Comparison of ENCODE assay signal across 8 mouse cellular contexts in the genomic region with DNA sequence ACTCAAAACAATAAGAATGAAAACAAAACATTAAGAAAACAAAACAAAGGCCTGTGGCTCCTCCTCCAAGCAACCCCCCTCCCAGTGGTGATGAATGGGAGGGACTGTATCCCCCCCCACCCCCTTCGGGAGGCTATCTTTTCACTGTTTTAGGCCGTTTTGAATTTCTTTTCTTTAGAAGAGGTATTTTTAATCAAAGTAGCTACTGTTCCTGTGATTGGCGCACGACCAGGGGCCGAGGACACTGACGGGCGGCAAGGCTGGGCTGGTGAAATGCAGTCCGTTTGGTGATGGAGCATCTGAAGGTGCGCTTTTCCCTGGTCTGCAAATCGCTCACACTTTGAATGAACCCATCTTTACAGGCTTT. TPM values are rescaled to one million over a fixed set of nuclear protein-coding genes. Genes with fewer than 3 reads are reported as not detected.
DNase-seq lines count a peak whose midpoint lies in the region; ATAC-seq and TF ChIP-seq lines count a peak whose summit lies in the region.

A gene (plus strand): TSS at position 165 of the 367 bp plus-strand sequence.

- 0 out of 2 replicates have a peak, but pooled peaks have one; percentile 4 for TF ChIP-seq CTCF in hindbrain, postnatal 0 days (IDR thresholded peaks at IDR 0.05; ENCODE audit: low read depth)
- no peak for TF ChIP-seq CTCF in midbrain, postnatal 0 days (IDR thresholded peaks at IDR 0.05)

- peak; percentile 37 for DNase-seq in thymus, postnatal 14 days
- no peak for DNase-seq in thymus, postnatal 36 days
- peak; percentile 57 to 73 for DNase-seq in cerebellum, postnatal 36 days
- peak; percentile 24 for DNase-seq in gastrocnemius, postnatal 10 days
- DNase-seq in hindbrain, postnatal 0 days (ENCODE audit: low spot score): peak; percentile 66
- DNase-seq in limb, embryonic 11.5 days (ENCODE audit: low spot score): no peak
- DNase-seq in midbrain, postnatal 0 days (ENCODE audit: low spot score): peak; percentile 67
- no peak for DNase-seq in embryo, embryonic 9.5 days (ENCODE audit: extremely low spot score)

- H3K9ac ChIP-seq in hindbrain, postnatal 0 days (replicated peaks; ENCODE audit: low read length): peak within 1 kb of the TSS; percentile 93
- peak within 1 kb of the TSS; percentile 87 for H3K9ac ChIP-seq in limb, embryonic 11.5 days (ENCODE audit: low read length)
- peak within 1 kb of the TSS; percentile 97 for H3K9ac ChIP-seq in midbrain, postnatal 0 days (replicated peaks; ENCODE audit: low read length, poor library complexity, severe bottlenecking)

- peak within 1 kb of the TSS; percentile 71 for H3K4me2 ChIP-seq in hindbrain, postnatal 0 days (ENCODE audit: low read depth, low read length)
- peak within 1 kb of the TSS; percentile 67 for H3K4me2 ChIP-seq in limb, embryonic 11.5 days (ENCODE audit: low read depth, severe bottlenecking)
- H3K4me2 ChIP-seq in midbrain, postnatal 0 days (ENCODE audit: low read depth, low read length, poor library complexity, severe bottlenecking): peak within 1 kb of the TSS; percentile 55

- WGBS in hindbrain, postnatal 0 days: 1% methylated on average over 10 of the region's 10 CpGs
- under 1% methylated on average over 10 of the region's 10 CpGs for WGBS in limb, embryonic 11.5 days
- 0% methylated on average over 10 of the region's 10 CpGs for WGBS in midbrain, postnatal 0 days

- ATAC-seq in hindbrain, postnatal 0 days: peak; percentile 27
- ATAC-seq in limb, embryonic 11.5 days (ENCODE audit: insufficient number of reproducible peaks, low FRiP score, low TSS enrichment, low read depth): peak; percentile 27
- peak; percentile 48 for ATAC-seq in midbrain, postnatal 0 days (ENCODE audit: low FRiP score)

- H3K27me3 ChIP-seq in hindbrain, postnatal 0 days (ENCODE audit: insufficient read depth, low read length): no peaks in the 10 kb centered on the region
- H3K27me3 ChIP-seq in limb, embryonic 11.5 days (ENCODE audit: control insufficient read depth, insufficient read depth, low read length): no peaks in the 10 kb centered on the region
- no peaks in the 10 kb centered on the region for H3K27me3 ChIP-seq in midbrain, postnatal 0 days (ENCODE audit: insufficient read depth, low read length)

- H3K9me3 ChIP-seq in hindbrain, postnatal 0 days (ENCODE audit: low read length): no peaks in the 10 kb centered on the region
- no peaks in the 10 kb centered on the region for H3K9me3 ChIP-seq in limb, embryonic 11.5 days (ENCODE audit: control insufficient read depth, low read length)
- H3K9me3 ChIP-seq in midbrain, postnatal 0 days (ENCODE audit: low read length): no peaks in the 10 kb centered on the region

- peak within 1 kb of the TSS; percentile 99 for H3K27ac ChIP-seq in hindbrain, postnatal 0 days
- H3K27ac ChIP-seq in limb, embryonic 11.5 days (replicated peaks; ENCODE audit: low read depth, low read length): peak within 1 kb of the TSS; percentile 85
- peak within 1 kb of the TSS; percentile 100 for H3K27ac ChIP-seq in midbrain, postnatal 0 days (ENCODE audit: low read depth, low read length)

- no peaks in the 10 kb centered on the region for H3K36me3 ChIP-seq in hindbrain, postnatal 0 days (ENCODE audit: insufficient read depth, low read length)
- no peaks in the 10 kb centered on the region for H3K36me3 ChIP-seq in limb, embryonic 11.5 days (ENCODE audit: control insufficient read depth, insufficient read depth, low read length)
- no peaks in the 10 kb centered on the region for H3K36me3 ChIP-seq in midbrain, postnatal 0 days (ENCODE audit: insufficient read depth, low read length)

- peaks cover 11% of the 10 kb centered on the region; the same call in 1 of the 2 replicates for H3K4me1 ChIP-seq in hindbrain, postnatal 0 days (ENCODE audit: insufficient read depth, low read length)
- H3K4me1 ChIP-seq in limb, embryonic 11.5 days (ENCODE audit: control insufficient read depth, insufficient read depth, low read length): no peaks in the 10 kb centered on the region
- no peaks in the 10 kb centered on the region for H3K4me1 ChIP-seq in midbrain, postnatal 0 days (ENCODE audit: insufficient read depth, low read length)

- peak within 1 kb of the TSS; percentile 78 for H3K4me3 ChIP-seq in hindbrain, postnatal 0 days (ENCODE audit: low read length)
- peak within 1 kb of the TSS; percentile 71 for H3K4me3 ChIP-seq in limb, embryonic 11.5 days (ENCODE audit: low read depth, low read length)
- H3K4me3 ChIP-seq in midbrain, postnatal 0 days (ENCODE audit: low read depth, low read length): peak within 1 kb of the TSS; percentile 80

RNA-seq across cellular contexts. Expression of the gene that starts here (rescaled TPM):
- 10 to 100 TPM; 15.1 to 15.8 TPM for total RNA-seq in gastrocnemius, postnatal 10 days (2021)
- total RNA-seq in hindbrain, postnatal 0 days (2014; rRNA removed): 82.3 and 88.6 TPM in 2 replicates
- 70.5 and 76.8 TPM in 2 replicates for polyA plus RNA-seq in hindbrain, postnatal 0 days (2015; fragmentation: Nextera tagmentation; extraction: Ambion mirVana)
- 42.7 and 44.6 TPM in 2 replicates for polyA plus RNA-seq in limb, embryonic 11.5 days (2014; fragmentation: Nextera tagmentation; extraction: Ambion mirVana)
- 112 and 114 TPM in 2 replicates for total RNA-seq in midbrain, postnatal 0 days (2014; rRNA removed)
- 89.5 and 94.1 TPM in 2 replicates for polyA plus RNA-seq in midbrain, postnatal 0 days (2015; fragmentation: Nextera tagmentation; extraction: Ambion mirVana)

Comparison
In these comparisons a context has a peak if more than half of its experiments do, and no peak if none do; other contexts are left out.
1. DNase-seq: peak in thymus, postnatal 14 days (single experiment), cerebellum, postnatal 36 days (2 of 2), gastrocnemius, postnatal 10 days (single experiment), hindbrain, postnatal 0 days (single experiment) and midbrain, postnatal 0 days (single experiment); none in thymus, postnatal 36 days (0 of 2), limb, embryonic 11.5 days (single experiment) and embryo, embryonic 9.5 days (single experiment).
2. Peak in every context shown above with its lines, with median percentiles within 50 percentile points of each other: ATAC-seq, H3K27ac ChIP-seq, H3K4me2 ChIP-seq, H3K4me3 ChIP-seq and H3K9ac ChIP-seq.